Mouse (Mus musculus): ENCODE results near the gene Sall4. TPM values are rescaled to one million over a fixed set of nuclear protein-coding genes. Genes with fewer than 3 reads are reported as not detected.

The Sall4 gene
- total RNA-seq, 1 experiment, result 143 TPM

DNA sequence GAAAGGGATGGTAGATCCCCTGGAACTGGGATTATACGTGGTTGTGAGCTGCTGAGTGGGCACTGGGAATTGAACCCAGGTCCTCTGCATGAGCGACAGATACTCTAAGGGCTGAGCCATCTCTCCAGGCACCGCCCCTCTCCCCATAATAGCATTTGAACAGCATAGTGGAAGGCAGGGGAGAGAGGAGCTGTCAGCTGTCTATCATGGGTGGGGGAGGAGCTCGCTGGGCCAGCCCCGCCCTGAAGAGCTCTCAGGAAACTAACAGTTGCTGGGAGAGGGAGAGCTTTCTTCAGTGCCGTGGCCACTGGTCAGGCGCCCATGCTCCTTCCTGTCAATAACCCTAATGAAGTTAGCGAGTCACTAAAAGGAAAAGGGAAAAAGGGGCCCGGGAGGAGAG is 60.0 kb downstream of the Sall4 start:
- Histone ChIP-seq H3K9me3 (ENCODE audit: control insufficient read depth, insufficient read depth, low read depth, low read length) (no peaks in the 10 kb centered on the region), H3K4me3 (ENCODE audit: insufficient read depth in 1 of 2, low read depth in 1 of 2, low read length in 2 of 2, poor library complexity in 1 of 2, severe bottlenecking in 1 of 2) (no peak overlapping the region), H3K27ac (ENCODE audit: insufficient read depth, low read depth, low read length, poor library complexity, severe bottlenecking) (no peak overlapping the region), H3K36me3 (ENCODE audit: control insufficient read depth, insufficient read depth, low read length, poor library complexity, severe bottlenecking) (peaks cover 2% of the 10 kb centered on the region; the same call in 1 of the 2 replicates), H3K9ac (ENCODE audit: insufficient read depth, low read depth, low read length, poor library complexity, severe bottlenecking) (no peak overlapping the region), H3K4me1 (ENCODE audit: control insufficient read depth in 2 of 2, insufficient read depth in 2 of 2, low read length in 2 of 2, poor library complexity in 1 of 2) (peaks cover 2 to 11% of the 10 kb centered on the region in 2 experiments; a peak in 3 of 4 replicates)
- TF ChIP-seq CHD2 (IDR thresholded peaks at IDR 0.05; ENCODE audit: low read depth, low read length), result no peak
- TF ChIP-seq MAFK (IDR thresholded peaks at IDR 0.05; ENCODE audit: insufficient read depth, low read depth, low read length), result no peak
- no peak for TF ChIP-seq ZNF384 (IDR thresholded peaks at IDR 0.05; ENCODE audit: low read depth, low read length)
- TF ChIP-seq HCFC1 (IDR thresholded peaks at IDR 0.05; ENCODE audit: borderline replicate concordance, insufficient read depth, low read length), result no peak
- TF ChIP-seq ZC3H11A (IDR thresholded peaks at IDR 0.05; ENCODE audit: borderline replicate concordance, low read depth, low read length), result no peak
- peak; percentile 48 for DNase-seq (ENCODE audit: low read depth, low spot score)
- in situ Hi-C loops (cut with MboI; ENCODE audit: low sequenced_read_pairs in 2 of 2, unreplicated experiment in 2 of 2), result no loop called here

DNA sequence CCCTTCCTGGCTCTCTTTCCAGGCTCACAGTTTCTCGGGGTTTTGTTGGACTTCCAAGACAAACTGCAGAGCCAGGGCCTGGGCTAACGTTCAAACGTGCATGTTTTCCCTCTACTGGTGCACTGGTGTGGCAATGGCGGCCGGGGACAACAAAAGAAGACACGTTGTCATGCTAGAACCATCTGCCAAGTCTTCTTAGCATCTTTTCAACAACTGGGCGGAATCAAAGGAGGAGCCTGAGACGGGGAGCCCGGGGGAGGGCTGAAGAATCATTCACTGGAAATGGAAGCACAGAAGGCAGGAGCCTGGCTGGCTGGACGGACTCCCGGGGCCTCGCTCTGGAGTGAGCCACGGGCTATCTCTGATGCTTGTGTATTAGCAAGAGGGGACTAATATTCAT is 65.5 kb downstream of the Sall4 start:
- in situ Hi-C loops (cut with MboI; ENCODE audit: low sequenced_read_pairs in 2 of 2, unreplicated experiment in 2 of 2), result no loop called here
- Histone ChIP-seq H3K4me1 (ENCODE audit: control insufficient read depth in 2 of 2, insufficient read depth in 2 of 2, low read length in 2 of 2, poor library complexity in 1 of 2) (peaks cover 7 to 11% of the 10 kb centered on the region in 2 experiments; a peak in 2 of 4 replicates), H3K9ac (ENCODE audit: insufficient read depth, low read depth, low read length, poor library complexity, severe bottlenecking) (peak overlapping the region; percentile 13; the same call in 1 of the 2 replicates), H3K4me3 (ENCODE audit: insufficient read depth in 1 of 2, low read depth in 1 of 2, low read length in 2 of 2, poor library complexity in 1 of 2, severe bottlenecking in 1 of 2) (no peak overlapping the region), H3K9me3 (ENCODE audit: control insufficient read depth, insufficient read depth, low read depth, low read length) (no peaks in the 10 kb centered on the region), H3K36me3 (ENCODE audit: control insufficient read depth, insufficient read depth, low read length, poor library complexity, severe bottlenecking) (peaks cover 2% of the 10 kb centered on the region; the same call in 1 of the 2 replicates), H3K27ac (ENCODE audit: insufficient read depth, low read depth, low read length, poor library complexity, severe bottlenecking) (no peak overlapping the region)
- TF ChIP-seq HCFC1 (IDR thresholded peaks at IDR 0.05; ENCODE audit: borderline replicate concordance, insufficient read depth, low read length), result no peak
- no peak for TF ChIP-seq MAFK (IDR thresholded peaks at IDR 0.05; ENCODE audit: insufficient read depth, low read depth, low read length)
- TF ChIP-seq CHD2 (IDR thresholded peaks at IDR 0.05; ENCODE audit: low read depth, low read length), result no peak
- TF ChIP-seq ZC3H11A (IDR thresholded peaks at IDR 0.05; ENCODE audit: borderline replicate concordance, low read depth, low read length), result no peak
- no peak for TF ChIP-seq ZNF384 (IDR thresholded peaks at IDR 0.05; ENCODE audit: low read depth, low read length)
- DNase-seq (ENCODE audit: low read depth, low spot score), result no peak

Other genes with a start within 250 kb of the Sall4 start
- 2.0 and 2.2 TPM in 2 replicates for gene Nfatc2, start 166.3 kb downstream of the Sall4 start, total RNA-seq (2012; rRNA removed)
- gene Atp9a, start 25.5 kb downstream of the Sall4 start, total RNA-seq (2012; rRNA removed), result 41.5 and 84.5 TPM in 2 replicates
- 54.4 and 57.3 TPM in 2 replicates for gene Zfp64, start 187.6 kb upstream of the Sall4 start, total RNA-seq (2012; rRNA removed)